Mouse (Mus musculus): ENCODE results near the gene Atp6v1e2. TPM values are rescaled to one million over a fixed set of nuclear protein-coding genes. Genes with fewer than 3 reads are reported as not detected.

Gene Atp6v1e2
- polyA plus RNA-seq, 1 experiment from 2014 or later, result not detected

- Histone ChIP-seq H3K36me3 (replicated peaks; ENCODE audit: insufficient read depth, low read length) (no peaks in the 10 kb centered on the region), H3K4me3 (ENCODE audit: low read depth, low read length) (no peak overlapping the region), H3K27me3 (ENCODE audit: insufficient read depth, low read length) (no peaks in the 10 kb centered on the region), H3K4me2 (ENCODE audit: low read depth, low read length) (no peak overlapping the region), H3K4me1 (ENCODE audit: insufficient read depth) (no peaks in the 10 kb centered on the region), H3K9ac (replicated peaks) (no peak overlapping the region), H3K27ac (ENCODE audit: low read depth) (no peak overlapping the region), H3K9me3 (ENCODE audit: low read length) (no peaks in the 10 kb centered on the region)
- TF ChIP-seq EP300 (IDR thresholded peaks at IDR 0.05; ENCODE audit: low read depth) (no peak), CTCF (IDR thresholded peaks at IDR 0.05; ENCODE audit: low read depth) (no peak)
- ATAC-seq (no peak), DNase-seq (no peak)
These were observed 17.7 kb downstream of the Atp6v1e2 start for GRCm38 (mm10) chr17:86929981-86930380.

GRCm38 (mm10) chr17:86929355-86929754 lies 18.3 kb downstream of the Atp6v1e2 start:
- no peaks in the 10 kb centered on the region for H3K36me3 ChIP-seq (replicated peaks; ENCODE audit: insufficient read depth, low read length)
- no peaks in the 10 kb centered on the region for H3K27me3 ChIP-seq (ENCODE audit: insufficient read depth, low read length)
- ATAC-seq (no peak), DNase-seq (no peak)
- no peaks in the 10 kb centered on the region for H3K4me1 ChIP-seq (ENCODE audit: insufficient read depth)
- 54% methylated on average over 6 of the region's 6 CpGs for WGBS (ENCODE audit: insufficient replicate concordance)
- no peak overlapping the region for H3K4me3 ChIP-seq (ENCODE audit: low read depth, low read length)
- no peak for TF ChIP-seq EP300 (IDR thresholded peaks at IDR 0.05; ENCODE audit: low read depth)
- no peaks in the 10 kb centered on the region for H3K9me3 ChIP-seq (ENCODE audit: low read length)
- no peak overlapping the region for H3K4me2 ChIP-seq (ENCODE audit: low read depth, low read length)
- H3K9ac ChIP-seq (replicated peaks), result no peak overlapping the region
- no peak overlapping the region for H3K27ac ChIP-seq (ENCODE audit: low read depth)

GRCm38 (mm10) chr17:86926836-86927235 lies 20.9 kb downstream of the Atp6v1e2 start:
- Histone ChIP-seq H3K4me3 (ENCODE audit: low read depth, low read length) (no peak overlapping the region), H3K27ac (ENCODE audit: low read depth) (no peak overlapping the region), H3K36me3 (replicated peaks; ENCODE audit: insufficient read depth, low read length) (no peaks in the 10 kb centered on the region), H3K4me1 (ENCODE audit: insufficient read depth) (no peaks in the 10 kb centered on the region), H3K9ac (replicated peaks) (no peak overlapping the region), H3K4me2 (ENCODE audit: low read depth, low read length) (no peak overlapping the region), H3K9me3 (ENCODE audit: low read length) (no peaks in the 10 kb centered on the region), H3K27me3 (ENCODE audit: insufficient read depth, low read length) (no peaks in the 10 kb centered on the region)
- ATAC-seq (no peak), DNase-seq (no peak)
- no peak for TF ChIP-seq CTCF (IDR thresholded peaks at IDR 0.05; ENCODE audit: low read depth)
- no peak for TF ChIP-seq EP300 (IDR thresholded peaks at IDR 0.05; ENCODE audit: low read depth)
- 79% methylated on average over 3 of the region's 3 CpGs for WGBS (ENCODE audit: insufficient replicate concordance)

- H3K4me2 ChIP-seq (ENCODE audit: low read depth, low read length), result no peak overlapping the region
- H3K27ac ChIP-seq (ENCODE audit: low read depth), result no peak overlapping the region
- DNase-seq (no peak), ATAC-seq (no peak)
- 82% methylated on average over 3 of the region's 3 CpGs for WGBS (ENCODE audit: insufficient replicate concordance)
- no peaks in the 10 kb centered on the region for H3K4me1 ChIP-seq (ENCODE audit: insufficient read depth)
- TF ChIP-seq CTCF (IDR thresholded peaks at IDR 0.05; ENCODE audit: low read depth) (no peak), EP300 (IDR thresholded peaks at IDR 0.05; ENCODE audit: low read depth) (no peak)
- H3K36me3 ChIP-seq (replicated peaks; ENCODE audit: insufficient read depth, low read length), result no peaks in the 10 kb centered on the region
- no peaks in the 10 kb centered on the region for H3K9me3 ChIP-seq (ENCODE audit: low read length)
- no peak overlapping the region for H3K9ac ChIP-seq (replicated peaks)
- H3K4me3 ChIP-seq (ENCODE audit: low read depth, low read length), result no peak overlapping the region
- no peaks in the 10 kb centered on the region for H3K27me3 ChIP-seq (ENCODE audit: insufficient read depth, low read length)
These were observed 23.0 kb downstream of the Atp6v1e2 start for GRCm38 (mm10) chr17:86924679-86925078.

- WGBS (ENCODE audit: insufficient replicate concordance), result 78% methylated on average over 11 of the region's 11 CpGs
These were observed 28.0 kb downstream of the Atp6v1e2 start for GRCm38 (mm10) chr17:86919729-86920128.

DNA sequence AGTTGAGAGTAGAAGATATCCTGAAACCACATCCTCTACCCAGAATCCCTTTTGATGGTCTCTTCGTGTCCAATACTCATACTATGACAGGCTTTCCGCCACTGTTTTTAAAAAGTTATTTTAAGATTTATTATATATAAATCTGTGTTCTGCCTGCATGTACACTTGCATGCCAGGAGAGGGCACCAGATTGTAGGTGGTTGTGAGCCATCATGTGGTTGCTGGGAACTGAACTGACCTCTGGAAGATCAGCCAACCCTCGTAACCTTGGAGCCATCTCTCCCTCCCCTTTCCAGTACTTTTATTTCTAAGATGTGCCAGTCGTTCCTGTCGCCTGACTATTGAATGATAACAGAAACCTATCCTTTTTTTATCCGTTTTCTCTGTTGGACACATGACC lies 28.9 kb downstream of the Atp6v1e2 start:
- 49% methylated on average over 6 of the region's 6 CpGs for WGBS (ENCODE audit: insufficient replicate concordance)
- H3K4me1 ChIP-seq (ENCODE audit: insufficient read depth), result no peaks in the 10 kb centered on the region
- H3K36me3 ChIP-seq (replicated peaks; ENCODE audit: insufficient read depth, low read length), result no peaks in the 10 kb centered on the region
- no peak for ATAC-seq
- no peaks in the 10 kb centered on the region for H3K27me3 ChIP-seq (ENCODE audit: insufficient read depth, low read length)
- no peak overlapping the region for H3K27ac ChIP-seq (ENCODE audit: low read depth)
- no peak overlapping the region for H3K9ac ChIP-seq (replicated peaks)
- DNase-seq, result peak; percentile 31
- no peak for TF ChIP-seq EP300 (IDR thresholded peaks at IDR 0.05; ENCODE audit: low read depth)
- TF ChIP-seq CTCF (IDR thresholded peaks at IDR 0.05; ENCODE audit: low read depth), result peak; percentile 68
- H3K4me2 ChIP-seq (ENCODE audit: low read depth, low read length), result no peak overlapping the region
- no peak overlapping the region for H3K4me3 ChIP-seq (ENCODE audit: low read depth, low read length)
- no peaks in the 10 kb centered on the region for H3K9me3 ChIP-seq (ENCODE audit: low read length)

More at GRCm38 (mm10) chr17:86919729-86920128, 28.0 kb downstream of the Atp6v1e2 start:
- Histone ChIP-seq H3K4me3 (ENCODE audit: low read depth, low read length) (no peak overlapping the region), H3K27ac (ENCODE audit: low read depth) (no peak overlapping the region), H3K9me3 (ENCODE audit: low read length) (no peaks in the 10 kb centered on the region), H3K27me3 (ENCODE audit: insufficient read depth, low read length) (no peaks in the 10 kb centered on the region), H3K9ac (replicated peaks) (no peak overlapping the region), H3K4me2 (ENCODE audit: low read depth, low read length) (no peak overlapping the region), H3K4me1 (ENCODE audit: insufficient read depth) (no peaks in the 10 kb centered on the region), H3K36me3 (replicated peaks; ENCODE audit: insufficient read depth, low read length) (no peaks in the 10 kb centered on the region)
- ATAC-seq, result no peak
- DNase-seq, result no peak
- TF ChIP-seq CTCF (IDR thresholded peaks at IDR 0.05; ENCODE audit: low read depth), result no peak
- TF ChIP-seq EP300 (IDR thresholded peaks at IDR 0.05; ENCODE audit: low read depth), result no peak

DNA sequence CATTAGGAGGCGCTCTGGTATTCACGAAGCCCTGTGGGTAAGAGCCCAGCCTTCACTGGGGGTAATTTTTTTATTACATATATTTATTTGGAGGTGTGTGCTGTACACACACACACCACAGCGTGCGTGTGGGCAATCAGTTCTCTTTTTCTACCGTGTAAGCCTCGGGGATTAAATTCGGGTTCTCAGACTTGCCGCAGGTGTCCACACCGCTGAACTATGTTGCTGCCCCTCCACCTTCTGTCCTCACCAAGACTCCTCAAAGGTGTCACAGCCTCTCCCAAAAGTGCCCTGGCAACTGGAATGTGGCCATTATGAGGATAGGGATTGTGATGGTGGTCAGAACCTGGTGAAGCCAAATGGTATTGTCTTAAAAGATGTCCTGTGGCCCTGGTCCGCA lies 30.6 kb downstream of the Atp6v1e2 start, which contains the start of gene Tmem247:
Tmem247 (plus strand) TSS at position 301 of the 400 bp plus-strand sequence.
- Histone ChIP-seq H3K4me3 (ENCODE audit: low read depth, low read length) (no peak within 1 kb of the TSS), H3K4me2 (ENCODE audit: low read depth, low read length) (no peak within 1 kb of the TSS), H3K4me1 (ENCODE audit: insufficient read depth) (no peaks in the 10 kb centered on the region), H3K36me3 (replicated peaks; ENCODE audit: insufficient read depth, low read length) (no peaks in the 10 kb centered on the region), H3K27me3 (ENCODE audit: insufficient read depth, low read length) (no peaks in the 10 kb centered on the region), H3K9ac (replicated peaks) (no peak within 1 kb of the TSS), H3K27ac (ENCODE audit: low read depth) (no peak within 1 kb of the TSS), H3K9me3 (ENCODE audit: low read length) (no peaks in the 10 kb centered on the region)
- TF ChIP-seq CTCF (IDR thresholded peaks at IDR 0.05; ENCODE audit: low read depth) (no peak), EP300 (IDR thresholded peaks at IDR 0.05; ENCODE audit: low read depth) (no peak)
- DNase-seq (no peak), ATAC-seq (no peak)
- 81% methylated on average over 10 of the region's 10 CpGs for WGBS (ENCODE audit: insufficient replicate concordance)

Data from liver, postnatal 0 days (tissue).